Mouse (Mus musculus) kidney, adult 10 weeks (tissue): ENCODE results near the gene 1700018F24Rik. TPM values are rescaled to one million over a fixed set of nuclear protein-coding genes. Genes with fewer than 3 reads are reported as not detected.

Experiments used
- polyA plus RNA-seq: library from polyadenylated mRNA; stranded (reverse); fragments of 350-450 nt; fragmentation: Illumina TruSeq; extraction: RNeasy Lipid Tissue Mini Kit (QIAGEN cat#74804); gene quantifications from one replicate; pipeline ENCODE4 v1.2.3, GENCODE M21; 2014; ENCODE audit warnings: low read depth, low replicate concordance

Gene 1700018F24Rik
- polyA plus RNA-seq = not detected

GRCm38 (mm10) chr5:145042690-145043089, at the start of gene 1700018F24Rik:
Gene 1700018F24Rik, plus strand, starts transcription at chr5:145042990.

DNA sequence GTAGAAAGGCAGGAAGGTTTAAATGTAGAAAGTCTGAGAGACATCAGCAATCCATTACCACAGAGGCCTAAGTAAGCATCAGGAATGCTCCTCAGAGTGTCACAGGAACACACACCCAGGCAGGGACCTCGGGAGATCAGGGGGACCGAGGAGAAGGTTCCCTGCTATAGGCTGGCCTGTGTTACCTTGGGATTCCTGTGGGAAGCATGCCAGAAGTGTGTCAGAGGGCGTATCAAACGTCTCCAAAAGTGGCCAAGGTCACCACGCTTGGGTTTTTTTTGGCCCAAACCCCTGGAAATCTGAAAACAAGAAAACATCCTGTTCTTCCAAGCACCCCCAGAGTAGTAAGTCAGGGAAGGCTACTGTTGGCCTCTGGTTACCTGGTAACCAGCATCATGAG, 10.4 kb upstream of the 1700018F24Rik start, which contains the start of gene Gm4871:
Gene Gm4871, minus strand, starts transcription at position 364 of the 400 bp plus-strand sequence.

GRCm38 (mm10) chr5:145083632-145084451, 41.1 kb downstream of the 1700018F24Rik start, which contains the start of the genes Arpc1a and Kpna7:
Gene Arpc1a, plus strand, starts transcription at chr5:145083830.
Gene Kpna7, minus strand, starts transcription at chr5:145084030.

Other genes starting within 250 kb of the 1700018F24Rik start
- gene Smurf1, start 77.1 kb upstream of the 1700018F24Rik start, polyA plus RNA-seq = 4.9 TPM
- gene Gm4871, start 10.2 kb upstream of the 1700018F24Rik start, polyA plus RNA-seq = not detected
- 18.7 TPM for gene Arpc1a, start 40.8 kb downstream of the 1700018F24Rik start, polyA plus RNA-seq
- not detected for gene Kpna7, start 41.0 kb downstream of the 1700018F24Rik start, polyA plus RNA-seq
- gene Arpc1b, start 71.2 kb downstream of the 1700018F24Rik start, polyA plus RNA-seq = 11.2 TPM
- 23.8 TPM for gene Pdap1, start 97.2 kb downstream of the 1700018F24Rik start, polyA plus RNA-seq
- gene Bud31, start 97.4 kb downstream of the 1700018F24Rik start, polyA plus RNA-seq = 230 TPM
- 1.3 TPM for gene Ptcd1, start 124.1 kb downstream of the 1700018F24Rik start, polyA plus RNA-seq
- gene Cpsf4, start 124.2 kb downstream of the 1700018F24Rik start, polyA plus RNA-seq = 1.3 TPM
- 33.4 TPM for gene Atp5j2, start 149.1 kb downstream of the 1700018F24Rik start, polyA plus RNA-seq
- gene Zkscan14, start 158.9 kb downstream of the 1700018F24Rik start, polyA plus RNA-seq = 1.8 TPM
- 7.6 TPM for gene Zkscan5, start 161.6 kb downstream of the 1700018F24Rik start, polyA plus RNA-seq
- gene Zfp655, start 188.7 kb downstream of the 1700018F24Rik start, polyA plus RNA-seq = 77.8 TPM
- gene Zscan25, start 237.5 kb downstream of the 1700018F24Rik start, polyA plus RNA-seq = not detected